Comparison of ENCODE assay signal across 8 mouse cellular contexts in genomic region chr10:4430826-4431225, GRCm38 (mm10). TPM values are rescaled to one million over a fixed set of nuclear protein-coding genes. Genes with fewer than 3 reads are reported as not detected.
A peak's percentile ranks its signal among the peaks of the same experiment; 100 is the strongest.
DNase-seq lines count a peak whose midpoint lies in the region; ATAC-seq and TF ChIP-seq lines count a peak whose summit lies in the region.

No protein-coding gene starts in this region.

- TF ChIP-seq CTCF in liver, adult 2 months (IDR thresholded peaks at IDR 0.05; ENCODE audit: low read depth, low read length), result no peak
- no peak for TF ChIP-seq CTCF in cerebellum, adult 2 months (IDR thresholded peaks at IDR 0.05; ENCODE audit: borderline replicate concordance, insufficient read depth, low read depth, low read length)

- TF ChIP-seq POLR2A in liver, adult 2 months (IDR thresholded peaks at IDR 0.05; ENCODE audit: extremely low read depth, insufficient read depth, low read length), result no peak
- TF ChIP-seq POLR2A in cerebellum, adult 2 months (IDR thresholded peaks at IDR 0.05; ENCODE audit: borderline replicate concordance, insufficient read depth, low read length), result no peak

- H3K36me3 ChIP-seq in liver, adult 2 months (ENCODE audit: control insufficient read depth, insufficient read depth, low read length), result peaks cover 11% of the 10 kb centered on the region; the same call in 1 of the 2 replicates
- H3K36me3 ChIP-seq in heart, embryonic 13.5 days, result peaks cover 37% of the 10 kb centered on the region
- peaks cover 17% of the 10 kb centered on the region for H3K36me3 ChIP-seq in neural tube, embryonic 12.5 days

- no peaks in the 10 kb centered on the region for H3K9me3 ChIP-seq in heart, embryonic 13.5 days
- no peaks in the 10 kb centered on the region for H3K9me3 ChIP-seq in neural tube, embryonic 12.5 days

- 71% methylated on average over 3 of the region's 3 CpGs for WGBS in liver, adult 2 months
- WGBS in cerebellum, adult 2 months, result 40% methylated on average over 3 of the region's 3 CpGs
- WGBS in heart, embryonic 13.5 days, result 66% methylated on average over 3 of the region's 3 CpGs
- WGBS in neural tube, embryonic 12.5 days, result 94% methylated on average over 3 of the region's 3 CpGs

- H3K4me2 ChIP-seq in heart, embryonic 13.5 days, result peak overlapping the region; percentile 81
- peak overlapping the region; percentile 68; the same call in 1 of the 2 replicates for H3K4me2 ChIP-seq in neural tube, embryonic 12.5 days (replicated peaks)

- H3K9ac ChIP-seq in liver, adult 2 months (ENCODE audit: low read depth, low read length), result no peak overlapping the region
- peak overlapping the region; percentile 90 for H3K9ac ChIP-seq in heart, embryonic 13.5 days
- H3K9ac ChIP-seq in neural tube, embryonic 12.5 days, result 0 out of 2 replicates have a peak overlapping the region, but pooled peaks have one; percentile 67

- H3K27me3 ChIP-seq in liver, adult 2 months (ENCODE audit: control insufficient read depth, insufficient read depth, low read length), result no peaks in the 10 kb centered on the region
- H3K27me3 ChIP-seq in cerebellum, adult 2 months (ENCODE audit: control insufficient read depth, insufficient read depth, low read length), result no peaks in the 10 kb centered on the region
- H3K27me3 ChIP-seq in heart, embryonic 13.5 days (replicated peaks), result no peaks in the 10 kb centered on the region
- H3K27me3 ChIP-seq in neural tube, embryonic 12.5 days (replicated peaks), result no peaks in the 10 kb centered on the region

- no peak for ATAC-seq in heart, embryonic 13.5 days (ENCODE audit: extremely low read depth, insufficient number of reproducible peaks, low FRiP score, low TSS enrichment)
- no peak for ATAC-seq in neural tube, embryonic 12.5 days (ENCODE audit: low FRiP score, low read depth)

- peak; percentile 77 for DNase-seq in liver, adult 2 months (ENCODE audit: extremely low read depth, low read depth, low spot score)
- no peak for DNase-seq in liver
- DNase-seq in cerebellum, adult 2 months, result peak; percentile 64 to 79
- peak; percentile 64 to 69 for DNase-seq in kidney, postnatal 25 days
- no peak for DNase-seq in urinary bladder, postnatal 14 days (ENCODE audit: low spot score)
- DNase-seq in layer of hippocampus, adult 11-12 months (ENCODE audit: low spot score), result no peak

- H3K79me2 ChIP-seq in liver, adult 2 months (ENCODE audit: control insufficient read depth, insufficient read depth, low read length), result peaks cover 7% of the 10 kb centered on the region; the same call in 1 of the 2 replicates

- H3K27ac ChIP-seq in liver, adult 2 months (replicated peaks; ENCODE audit: insufficient read depth, low read depth, low read length), result peak overlapping the region; percentile 30
- H3K27ac ChIP-seq in cerebellum, adult 2 months (ENCODE audit: insufficient read depth, low read length), result peak overlapping the region; percentile 66
- H3K27ac ChIP-seq in heart, embryonic 13.5 days (replicated peaks), result peak overlapping the region; percentile 80; the same call in 1 of the 2 replicates
- no peak overlapping the region for H3K27ac ChIP-seq in neural tube, embryonic 12.5 days

- H3K4me1 ChIP-seq in liver, adult 2 months (ENCODE audit: control insufficient read depth, insufficient read depth, low read length), result peaks cover 4% of the 10 kb centered on the region; the same call in 1 of the 2 replicates
- peaks cover 10% of the 10 kb centered on the region; the same call in 1 of the 2 replicates for H3K4me1 ChIP-seq in cerebellum, adult 2 months (ENCODE audit: control insufficient read depth, insufficient read depth, low read length)
- H3K4me1 ChIP-seq in heart, embryonic 13.5 days, result peaks cover 31% of the 10 kb centered on the region
- H3K4me1 ChIP-seq in neural tube, embryonic 12.5 days, result peaks cover 8% of the 10 kb centered on the region

- H3K4me3 ChIP-seq in liver, adult 2 months (ENCODE audit: insufficient read depth, low read depth, low read length), result no peak overlapping the region
- H3K4me3 ChIP-seq in cerebellum, adult 2 months (replicated peaks; ENCODE audit: insufficient read depth, low read depth, low read length), result peak overlapping the region; percentile 33
- peak overlapping the region; percentile 84 for H3K4me3 ChIP-seq in heart, embryonic 13.5 days
- no peak overlapping the region for H3K4me3 ChIP-seq in neural tube, embryonic 12.5 days

RNA-seq across cellular contexts. Expression of gene Rmnd1, which starts 1.4 kb away (rescaled TPM):
- total RNA-seq in liver, adult 2 months (2014; rRNA removed), result 35.2 and 43.1 TPM in 2 replicates
- polyA plus RNA-seq in liver, adult 2 months (2012; rRNA removed), result 33.7 and 35.7 TPM in 2 replicates
- 92.8 and 96.7 TPM in 2 replicates for polyA plus RNA-seq in cerebellum, adult 2 months (2012; rRNA removed)
- polyA plus RNA-seq in heart, embryonic 13.5 days (2015; fragmentation: Nextera tagmentation; extraction: Ambion mirVana), result 70.5 and 84.8 TPM in 2 replicates
- 48.9 and 49.4 TPM in 2 replicates for polyA plus RNA-seq in neural tube, embryonic 12.5 days (2016; fragmentation: Nextera tagmentation; extraction: Ambion mirVana)

RNA-seq across cellular contexts. Expression of gene Armt1, which starts 1.4 kb away (rescaled TPM):
- 8.1 and 9.9 TPM in 2 replicates for total RNA-seq in liver, adult 2 months (2014; rRNA removed)
- polyA plus RNA-seq in liver, adult 2 months (2012; rRNA removed), result 6.0 and 9.0 TPM in 2 replicates
- polyA plus RNA-seq in cerebellum, adult 2 months (2012; rRNA removed), result 23.2 and 23.7 TPM in 2 replicates
- polyA plus RNA-seq in heart, embryonic 13.5 days (2015; fragmentation: Nextera tagmentation; extraction: Ambion mirVana), result 15.2 and 15.7 TPM in 2 replicates
- polyA plus RNA-seq in neural tube, embryonic 12.5 days (2016; fragmentation: Nextera tagmentation; extraction: Ambion mirVana), result 20.5 and 21.2 TPM in 2 replicates

RNA-seq across cellular contexts. Expression of gene Zbtb2, which starts 42.9 kb away (rescaled TPM):
- total RNA-seq in liver, adult 2 months (2014; rRNA removed), result 2.4 and 3.0 TPM in 2 replicates
- polyA plus RNA-seq in liver, adult 2 months (2012; rRNA removed), result 2.5 and 3.4 TPM in 2 replicates
- 8.3 and 8.7 TPM in 2 replicates for polyA plus RNA-seq in cerebellum, adult 2 months (2012; rRNA removed)
- polyA plus RNA-seq in heart, embryonic 13.5 days (2015; fragmentation: Nextera tagmentation; extraction: Ambion mirVana), result 10.2 and 10.5 TPM in 2 replicates
- polyA plus RNA-seq in neural tube, embryonic 12.5 days (2016; fragmentation: Nextera tagmentation; extraction: Ambion mirVana), result 19.6 and 20.1 TPM in 2 replicates

RNA-seq across cellular contexts. Expression of gene Ccdc170, which starts 51.5 kb away (rescaled TPM):
- total RNA-seq in liver, adult 2 months (2014; rRNA removed), result not detected in 2 replicates
- not detected in 2 replicates for polyA plus RNA-seq in liver, adult 2 months (2012; rRNA removed)
- polyA plus RNA-seq in cerebellum, adult 2 months (2012; rRNA removed), result 0.16 and 0.40 TPM in 2 replicates
- not detected in 2 replicates for polyA plus RNA-seq in heart, embryonic 13.5 days (2015; fragmentation: Nextera tagmentation; extraction: Ambion mirVana)
- polyA plus RNA-seq in neural tube, embryonic 12.5 days (2016; fragmentation: Nextera tagmentation; extraction: Ambion mirVana), result 0.05 TPM in 1 of 2 replicates, not detected in the other

Comparison
In these comparisons a context has a peak if more than half of its experiments do, and no peak if none do; other contexts are left out.
1. DNase-seq: peak in liver, adult 2 months (single experiment), cerebellum, adult 2 months (2 of 2) and kidney, postnatal 25 days (2 of 2); none in liver (single experiment), urinary bladder, postnatal 14 days (single experiment) and layer of hippocampus, adult 11-12 months (single experiment).
2. H3K4me3 ChIP-seq: peak in cerebellum, adult 2 months (single experiment) and heart, embryonic 13.5 days (single experiment); none in liver, adult 2 months (single experiment) and neural tube, embryonic 12.5 days (single experiment).